Mouse (Mus musculus) fibroblast of lung, adult 2 months (primary cell): ENCODE measurements at regions not wholly inside any gene's neighbourhood (a gene's known extent, or its start where the extent isn't known, plus 50 kb on each side); places are given as distances from the start of the nearest gene placed in this dataset.

Source experiments
- DNase-seq: peaks from one replicate; pipeline ENCODE4 v3.0.0-alpha.2; 2011; ENCODE audit warnings: low read depth

DNA sequence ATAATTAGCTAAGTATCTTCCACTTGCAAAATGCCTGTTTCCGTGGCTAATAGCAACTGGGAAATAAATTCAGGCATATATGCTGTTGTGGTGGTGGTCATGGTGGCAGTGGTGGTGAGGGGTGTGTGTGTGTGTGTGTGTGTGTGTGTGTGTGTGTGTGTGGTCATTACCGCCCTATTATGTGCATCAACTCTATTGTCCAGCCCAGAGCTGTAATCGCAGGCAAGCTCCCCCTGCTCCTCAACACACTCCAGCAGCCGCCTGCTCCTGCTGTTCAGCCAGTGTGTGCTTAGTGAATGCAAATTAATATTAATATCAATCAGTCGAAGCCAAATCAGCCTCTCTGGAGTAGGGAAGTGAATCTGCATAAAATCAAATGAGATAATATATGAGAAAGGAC, 152.9 kb upstream of the Zic3 start:
- no peak for DNase-seq

DNA sequence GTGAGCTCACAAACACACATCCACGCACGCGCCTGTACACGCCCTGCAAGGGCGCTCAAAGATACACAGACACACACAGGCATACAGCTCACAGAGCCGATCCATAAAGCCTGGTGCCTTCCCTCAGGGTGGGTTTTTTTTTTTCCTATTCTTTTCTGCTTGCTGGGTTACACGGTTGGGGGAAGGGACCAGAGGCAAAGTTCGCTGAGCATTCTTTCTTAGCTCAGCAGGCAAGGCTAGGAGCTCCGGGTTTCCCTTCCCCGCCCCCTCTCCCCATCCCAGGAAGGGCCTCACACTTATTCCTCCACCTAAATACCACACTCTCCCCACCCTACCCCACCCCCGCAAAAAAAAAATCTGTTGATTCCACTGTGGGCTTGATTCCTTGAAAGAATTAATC, 105.8 kb upstream of the Zic3 start:
- DNase-seq: no peak

DNA sequence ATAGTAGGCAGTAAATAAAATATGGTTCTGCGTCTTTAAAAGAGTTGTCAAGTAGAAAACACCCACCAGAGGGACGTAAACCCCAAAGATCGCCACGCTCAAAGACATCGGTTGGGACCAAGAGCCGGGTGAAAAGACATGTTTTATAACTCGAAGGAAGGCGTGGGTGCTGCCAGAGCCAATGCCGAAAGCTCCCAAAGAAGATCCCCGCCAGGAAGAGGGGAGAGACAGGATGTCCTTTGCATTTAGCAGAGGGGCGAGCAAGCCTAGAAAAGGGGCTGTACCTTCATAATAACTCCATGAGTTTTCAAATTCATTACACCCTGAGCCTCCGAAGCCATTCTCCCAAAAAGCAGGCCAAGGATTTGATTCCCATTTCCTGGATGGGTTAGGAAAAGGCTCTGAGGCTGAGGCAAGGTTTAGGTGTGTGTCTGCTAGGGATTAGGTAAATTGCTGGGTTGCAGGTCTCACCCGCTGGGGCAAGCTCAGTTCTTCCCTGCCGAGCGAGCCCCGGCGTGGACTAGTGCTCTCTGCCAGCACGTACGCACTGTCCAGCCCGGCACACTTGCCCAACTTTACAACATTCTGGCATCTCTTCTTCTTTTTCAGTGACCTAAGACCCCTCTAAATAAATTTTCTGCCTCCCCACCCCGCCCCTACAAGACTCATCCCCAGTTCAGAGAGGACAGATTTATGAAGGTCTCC, 104.9 kb upstream of the Zic3 start:
- DNase-seq: no peak

DNA sequence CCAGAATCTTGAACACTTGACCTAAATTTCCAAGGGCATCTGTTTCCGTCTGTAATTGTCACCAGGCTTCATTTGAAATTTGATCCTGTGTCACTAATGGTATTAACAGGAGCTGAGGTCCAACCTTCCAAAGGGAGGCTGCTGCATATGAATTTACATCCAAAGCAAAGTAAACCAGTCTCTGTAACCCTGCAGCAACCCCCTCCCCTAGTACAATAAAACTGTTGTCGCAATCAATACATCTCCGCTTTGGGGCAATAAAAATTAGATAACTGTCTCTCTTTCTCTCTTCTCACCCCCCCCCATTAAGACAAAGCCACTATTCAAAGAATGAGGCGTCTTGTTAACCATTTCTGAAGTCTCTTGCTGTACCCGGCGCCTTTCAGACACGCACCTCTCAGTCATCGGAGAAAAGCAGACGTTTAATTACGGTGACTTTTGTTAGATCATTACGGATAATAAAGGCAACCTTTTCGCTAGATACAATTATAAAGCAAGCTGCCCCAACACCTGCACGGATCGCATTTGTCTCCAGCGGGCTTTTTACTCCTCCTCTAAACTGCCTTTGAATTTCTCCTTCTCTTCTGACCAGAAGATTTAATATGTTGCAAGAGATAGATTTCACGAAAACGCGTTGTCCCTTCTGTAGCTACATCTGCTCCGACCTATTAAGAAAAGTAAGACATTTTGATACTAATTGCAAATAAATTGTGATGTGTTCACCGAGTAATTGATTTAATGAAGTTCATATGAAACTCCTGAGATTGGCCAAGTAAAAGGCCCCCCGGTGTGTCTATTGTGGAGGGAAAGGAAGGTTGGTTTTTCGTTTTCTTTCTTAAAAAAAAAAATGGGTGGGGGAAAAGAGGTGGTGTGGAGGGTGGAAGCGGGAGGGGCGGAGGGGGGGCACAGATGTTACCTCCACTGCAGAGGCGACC, 104.1 kb upstream of the Zic3 start:
- DNase-seq: no peak

DNA sequence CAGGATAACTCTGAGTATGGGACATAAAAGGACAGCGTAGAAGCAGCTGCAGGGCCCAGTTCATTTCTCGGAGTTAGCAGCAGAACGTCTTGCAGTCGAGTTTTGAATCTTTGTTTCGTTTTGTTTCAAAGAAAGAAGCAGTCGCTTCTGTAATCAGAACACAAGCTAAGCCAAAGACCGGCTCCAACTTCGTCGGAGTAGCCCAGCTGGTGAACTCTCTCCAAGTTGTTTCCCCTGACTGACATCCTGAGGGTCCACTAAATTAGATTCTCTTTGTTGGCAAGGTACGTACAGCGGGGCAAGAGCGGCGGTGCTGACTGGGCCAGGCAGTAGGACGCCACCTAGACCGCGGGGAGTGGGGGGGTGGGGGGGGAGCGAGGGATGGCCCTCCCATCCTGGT, 102.6 kb upstream of the Zic3 start:
- no peak for DNase-seq

DNA sequence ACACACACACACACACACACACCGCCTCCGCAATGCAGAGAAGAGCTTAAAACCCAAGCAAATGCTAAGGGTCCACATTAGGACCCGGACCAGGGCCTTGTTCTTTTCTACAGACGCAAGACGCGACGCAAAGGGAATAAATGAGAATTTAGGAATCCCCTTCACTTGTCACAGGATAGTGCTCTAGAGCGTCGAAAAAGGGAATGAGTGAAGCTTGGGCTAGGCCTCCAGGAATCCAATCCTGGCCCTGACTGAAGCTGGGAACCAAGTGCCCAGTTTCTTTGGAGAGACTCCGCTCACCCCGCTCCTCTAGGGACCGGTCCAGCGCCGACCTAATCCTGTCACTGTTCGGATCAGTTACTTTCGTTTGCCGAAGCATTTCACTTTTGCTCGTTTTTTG, 102.1 kb upstream of the Zic3 start:
- no peak for DNase-seq

DNA sequence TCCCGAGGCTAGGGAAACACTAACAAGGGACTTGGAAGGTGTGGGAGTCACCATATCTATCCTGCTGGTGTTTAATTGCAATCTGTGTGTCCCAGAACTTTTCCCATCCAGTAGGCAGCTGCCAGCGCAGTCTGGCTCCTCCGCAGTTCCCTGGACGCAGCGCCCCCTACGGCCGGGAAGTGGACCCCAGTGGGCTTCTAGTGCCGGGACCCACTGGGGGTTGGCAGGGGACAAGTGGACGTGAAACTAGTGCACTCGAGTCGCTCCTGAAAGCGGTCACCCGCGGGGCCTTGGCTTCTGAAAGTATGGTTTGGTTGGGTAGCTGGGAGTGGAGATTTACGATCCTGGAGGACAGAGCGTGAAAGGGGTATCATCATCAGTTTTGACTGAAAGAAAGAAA, 101.2 kb upstream of the Zic3 start:
- no peak for DNase-seq

DNA sequence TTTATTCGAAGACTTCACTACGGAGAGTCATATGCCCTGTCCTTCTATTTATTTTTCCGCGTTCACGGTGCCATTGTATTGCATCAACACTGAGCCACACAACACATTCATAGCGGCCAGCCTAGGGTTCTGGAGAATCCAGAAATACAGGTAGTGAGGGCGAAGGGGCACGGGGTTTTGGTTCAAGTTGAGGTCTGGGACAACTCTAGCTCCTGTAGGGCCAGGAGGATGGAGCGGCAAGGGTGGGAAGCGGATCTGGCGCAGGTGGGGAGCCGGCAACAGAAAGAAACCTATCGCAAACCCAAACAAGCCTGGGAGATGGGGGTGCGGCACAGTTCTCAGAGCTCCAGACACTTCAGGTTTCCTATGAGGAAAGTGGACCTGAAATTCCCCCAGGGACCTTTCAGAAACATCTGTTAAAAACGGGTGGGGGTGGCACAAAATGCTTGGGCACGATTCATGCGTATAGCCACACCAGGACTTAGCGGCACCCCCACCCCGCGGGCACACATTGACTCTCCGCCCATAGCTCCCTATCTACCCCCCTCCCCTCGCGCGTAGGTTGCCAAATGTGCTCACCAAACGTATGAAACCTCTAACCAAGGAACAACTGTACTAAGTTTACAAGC, 100.6 kb upstream of the Zic3 start:
- no peak for DNase-seq

DNA sequence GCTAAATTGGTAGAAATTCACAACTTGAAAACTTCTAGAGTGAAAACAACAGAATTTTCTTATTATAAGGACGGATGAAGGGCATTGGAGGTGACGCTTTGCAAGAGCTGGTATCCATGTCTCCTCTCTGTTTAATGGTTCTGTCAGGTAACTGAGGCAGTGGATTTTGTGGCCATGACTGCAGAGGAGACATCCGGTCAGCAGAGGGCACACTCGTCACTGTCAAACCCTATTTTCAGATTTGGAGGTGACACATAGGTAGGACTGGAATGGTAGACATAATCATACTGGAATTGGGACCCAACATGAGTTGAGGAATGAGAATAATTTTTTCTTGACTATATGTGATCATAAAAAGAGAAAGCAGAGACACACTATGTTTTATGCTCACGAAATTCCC, 98.7 kb upstream of the Zic3 start:
- no peak for DNase-seq

DNA sequence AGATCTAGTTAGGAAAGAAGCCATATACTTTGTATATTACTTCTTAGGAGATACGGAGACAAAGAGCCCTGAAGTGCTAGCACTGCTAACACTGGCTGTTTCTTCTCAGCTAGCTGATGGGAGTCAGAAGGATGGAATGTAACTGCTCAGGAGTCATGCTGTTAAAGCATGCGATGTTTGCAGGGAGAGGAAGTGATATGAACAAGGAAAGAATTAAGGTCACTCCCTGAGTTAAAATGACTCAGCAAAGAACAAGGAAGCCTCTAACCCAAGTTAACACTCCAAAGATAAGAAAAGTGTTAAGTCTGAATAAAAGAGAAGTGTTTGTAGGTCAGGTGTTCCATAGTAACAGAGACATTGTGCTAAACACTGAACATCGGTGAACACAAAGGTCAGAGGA, 86.9 kb upstream of the Zic3 start:
- peak; percentile 16 for DNase-seq

DNA sequence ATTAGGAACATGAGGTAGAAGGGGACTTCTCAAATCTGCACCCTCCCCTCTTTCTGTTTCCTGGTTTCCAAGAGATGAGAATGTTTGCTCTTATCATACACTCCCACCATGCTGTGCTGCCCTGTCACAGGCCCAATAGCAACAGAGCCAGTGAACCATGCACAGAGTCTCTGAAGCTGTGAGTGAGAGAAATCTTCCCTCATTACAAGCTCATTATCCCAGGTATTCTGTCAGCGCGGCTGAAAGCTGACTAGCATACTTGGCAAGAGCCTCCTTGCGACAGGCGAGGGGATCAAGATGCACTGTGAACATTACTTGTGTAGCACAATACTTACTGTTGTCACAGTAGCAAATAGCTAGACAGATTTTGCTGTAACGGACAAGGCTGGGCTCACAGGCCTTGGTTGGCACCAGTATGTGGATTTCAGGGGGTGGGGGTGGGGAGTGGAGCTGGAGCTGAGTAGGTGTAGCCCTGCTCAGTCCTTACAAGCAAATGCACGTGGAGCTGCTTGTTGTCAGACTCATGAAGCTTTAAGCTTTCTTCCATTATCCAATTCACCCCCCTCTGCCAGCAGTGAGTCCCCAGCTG, 84.2 kb upstream of the Zic3 start:
- no peak for DNase-seq

DNA sequence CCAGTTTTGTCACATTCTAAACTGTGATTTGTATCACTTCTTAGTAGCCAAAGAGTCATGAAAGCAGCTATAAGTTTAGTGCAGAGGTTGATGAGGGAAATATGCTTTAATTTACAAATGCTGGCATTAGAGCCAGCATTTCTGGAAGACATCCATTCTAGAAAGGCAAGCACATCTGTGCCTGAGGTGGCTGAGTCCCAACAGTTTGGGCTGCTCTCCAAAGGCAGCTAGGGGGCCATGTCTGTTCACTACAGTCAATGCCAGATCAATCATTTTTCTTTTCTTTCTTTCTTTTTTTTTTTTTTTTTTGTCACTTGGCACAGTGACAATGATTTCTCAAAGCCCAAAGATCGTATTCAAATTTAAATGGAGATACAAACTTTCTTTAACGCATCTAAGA, 71.6 kb upstream of the Zic3 start:
- no peak for DNase-seq

DNA sequence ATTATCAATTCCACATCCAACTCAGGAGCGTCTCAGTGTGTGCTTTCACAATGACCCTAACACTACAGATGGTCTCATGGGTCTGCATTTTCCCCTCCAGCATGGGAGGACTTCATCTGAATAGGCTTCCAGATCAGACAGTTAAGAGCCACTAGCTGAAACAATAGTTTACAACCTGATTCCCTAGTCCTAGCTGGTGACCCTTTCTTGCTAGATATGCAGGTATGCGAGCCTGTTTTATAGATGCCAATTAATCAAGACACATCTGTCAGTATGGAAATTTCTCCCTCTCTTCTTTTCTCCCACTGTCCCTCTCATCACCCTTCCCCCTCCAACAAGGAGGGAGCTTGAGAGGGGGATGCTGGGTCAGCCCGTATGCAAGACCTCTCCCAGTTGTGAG, 71.2 kb upstream of the Zic3 start:
- DNase-seq: no peak

DNA sequence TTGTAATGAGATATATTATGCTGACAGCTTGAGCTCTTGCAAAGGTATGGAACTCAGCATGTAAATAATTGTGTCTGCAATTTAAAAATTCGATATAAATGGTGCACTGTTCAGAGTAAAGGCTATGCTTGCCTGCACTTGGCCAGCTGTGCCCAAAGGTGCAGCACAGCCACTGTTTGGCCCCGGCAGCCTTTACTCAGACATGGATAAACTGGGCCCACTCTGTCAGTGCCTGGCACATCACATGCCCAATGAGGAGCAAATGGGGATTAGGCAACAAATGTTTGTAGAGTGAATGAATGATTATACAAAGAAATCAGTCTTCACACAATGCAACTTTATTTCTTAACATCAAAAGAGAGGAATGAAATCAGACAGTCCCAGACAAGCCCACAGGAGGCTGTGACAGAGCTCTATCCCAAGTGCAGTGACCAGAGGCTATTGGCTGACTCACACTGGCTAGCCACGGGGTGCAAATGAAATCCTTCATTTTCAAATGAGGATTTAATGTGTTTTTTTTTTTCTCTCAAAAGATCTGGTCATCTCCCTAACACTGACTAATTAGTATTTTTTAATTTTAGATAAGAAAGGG, 67.8 kb upstream of the Zic3 start:
- DNase-seq: no peak
